Mouse (Mus musculus) heart, adult 8-10 months (tissue): ENCODE data around the gene Srp72. TPM values are rescaled to one million over a fixed set of nuclear protein-coding genes. Genes with fewer than 3 reads are reported as not detected.
A peak's percentile ranks its signal among the peaks of the same experiment; 100 is the strongest.
"Not testable (repeated sequence)": the region's sequence is repeated elsewhere in the genome, so short reads cannot be mapped to it uniquely, and the experiment has no call there.

Experiments
- DNase-seq: peaks from one replicate; pipeline ENCODE4 v3.0.0; 2022; ENCODE audit warnings: low spot score
- total RNA-seq, 4 experiments: library from RNA; stranded (reverse); gene quantifications; 2 replicates each; pipeline ENCODE4 v1.2.4; 2022

Srp72 gene
- total RNA-seq, 4 experiments from 2014 or later: 45.0 to 54.1 (median 49.1) TPM

DNA sequence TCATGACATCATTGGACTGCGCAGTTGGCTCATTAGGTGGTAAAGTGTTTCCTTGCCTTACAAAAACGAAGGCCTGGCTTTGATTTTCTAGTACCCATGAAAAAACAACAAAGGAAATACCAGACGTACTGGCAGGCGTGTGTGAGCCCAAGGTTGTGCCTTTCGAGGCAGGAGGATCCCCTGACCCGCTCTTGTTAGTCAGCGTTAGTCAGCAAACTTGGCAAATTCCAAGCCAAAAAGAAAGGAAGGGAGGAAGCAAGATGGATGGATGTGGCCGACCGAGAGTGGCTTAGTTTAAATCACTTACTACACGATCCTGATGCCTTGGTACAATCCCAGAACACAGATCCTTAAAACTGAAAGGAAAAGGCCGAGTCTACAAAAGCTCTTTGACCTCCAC lies 11.9 kb upstream of the Srp72 start:
- no peak for DNase-seq

DNA sequence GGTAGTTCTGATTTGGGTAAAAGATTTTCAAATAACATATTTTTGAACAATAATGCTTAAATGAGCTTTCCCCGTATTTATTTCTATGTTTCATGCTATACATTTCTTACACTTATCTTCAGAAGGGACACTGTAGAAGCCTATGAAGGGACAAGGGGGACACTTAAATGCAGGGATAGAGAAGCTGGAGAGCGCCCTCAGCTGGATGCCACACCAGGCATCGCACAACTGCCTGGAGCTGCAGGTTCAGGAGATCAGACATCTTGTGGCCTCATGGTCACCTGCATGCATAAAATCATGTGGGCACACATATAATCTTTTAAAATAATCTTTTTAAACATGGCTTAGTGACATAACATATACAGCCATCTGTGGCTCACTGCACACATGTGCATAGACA lies 9.8 kb upstream of the Srp72 start:
- DNase-seq: no peak

DNA sequence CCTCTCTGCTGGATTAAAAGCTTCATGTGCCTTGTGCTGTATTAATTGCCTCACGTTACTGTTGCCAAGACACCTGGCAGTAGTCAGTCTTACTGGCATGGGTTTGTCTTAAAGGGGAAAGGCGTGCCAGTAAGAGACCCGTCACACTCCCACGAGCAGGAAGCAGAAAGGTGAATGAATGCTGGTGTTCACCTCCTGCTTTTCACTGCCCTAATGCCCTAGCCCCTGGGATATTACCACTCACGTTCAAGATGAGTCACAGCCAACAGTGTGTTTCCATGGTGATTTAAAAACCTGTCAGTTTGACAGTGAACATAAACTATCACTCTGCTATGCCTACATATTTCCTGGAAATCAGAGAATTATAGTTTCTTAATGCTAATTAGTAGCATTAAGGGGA lies 5.2 kb upstream of the Srp72 start:
- no peak for DNase-seq

DNA sequence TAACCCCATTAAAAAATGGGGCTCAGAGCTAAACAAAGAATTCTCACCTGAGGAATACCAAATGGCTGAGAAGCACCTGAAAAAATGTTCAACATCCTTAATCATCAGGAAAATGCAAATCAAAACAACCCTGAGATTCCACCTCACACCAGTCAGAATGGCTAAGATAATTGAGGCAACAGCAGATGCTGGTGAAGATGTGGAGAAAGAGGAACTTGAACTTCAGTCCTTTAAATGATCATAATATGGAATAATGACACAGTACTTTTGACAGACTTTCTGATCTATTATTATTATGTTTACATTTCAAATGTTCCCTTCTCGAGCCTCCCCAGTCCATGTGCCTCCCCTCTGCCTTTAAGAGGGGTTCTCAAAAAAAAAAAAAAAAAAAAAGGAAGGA lies 3.4 kb upstream of the Srp72 start:
- not testable (repeated sequence) for DNase-seq

DNA sequence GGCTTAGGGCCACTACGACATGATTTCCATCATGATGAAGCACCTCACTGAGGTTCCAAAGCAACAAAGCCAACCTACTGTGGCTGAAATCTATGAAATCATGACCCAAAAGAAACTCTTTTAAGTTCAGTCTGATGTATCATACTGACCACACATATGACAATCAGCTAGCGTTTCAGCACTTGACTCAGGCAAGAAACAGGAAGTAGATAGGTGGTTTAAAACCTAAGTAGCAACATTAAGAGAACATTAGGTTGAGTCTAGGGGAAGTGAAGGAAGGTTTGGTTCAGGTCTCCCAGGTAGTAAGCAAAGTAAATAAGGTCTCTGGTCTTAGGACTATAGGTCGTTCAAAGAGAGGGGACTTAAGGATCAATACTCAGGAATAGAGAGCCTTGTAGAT lies 995 bp upstream of the Srp72 start:
- no peak for DNase-seq

DNA sequence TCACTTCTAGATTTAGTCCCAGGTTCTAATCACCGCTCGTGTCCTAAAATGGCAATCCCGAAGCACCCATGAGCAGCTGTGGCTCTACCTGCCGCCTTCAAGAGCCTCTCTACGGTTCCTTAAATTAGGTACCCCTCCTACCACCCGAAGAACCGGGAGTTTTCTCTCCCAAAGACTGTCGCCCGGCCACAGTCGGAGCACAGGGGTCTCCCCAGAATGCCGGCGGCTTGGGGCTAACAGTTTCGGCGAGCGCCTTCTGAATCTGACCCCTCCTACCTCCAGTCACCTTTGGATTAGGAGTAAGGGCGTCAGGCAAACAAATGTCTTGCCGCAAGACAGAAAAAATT lies 303 bp upstream of the Srp72 start:
- DNase-seq: no peak

DNA sequence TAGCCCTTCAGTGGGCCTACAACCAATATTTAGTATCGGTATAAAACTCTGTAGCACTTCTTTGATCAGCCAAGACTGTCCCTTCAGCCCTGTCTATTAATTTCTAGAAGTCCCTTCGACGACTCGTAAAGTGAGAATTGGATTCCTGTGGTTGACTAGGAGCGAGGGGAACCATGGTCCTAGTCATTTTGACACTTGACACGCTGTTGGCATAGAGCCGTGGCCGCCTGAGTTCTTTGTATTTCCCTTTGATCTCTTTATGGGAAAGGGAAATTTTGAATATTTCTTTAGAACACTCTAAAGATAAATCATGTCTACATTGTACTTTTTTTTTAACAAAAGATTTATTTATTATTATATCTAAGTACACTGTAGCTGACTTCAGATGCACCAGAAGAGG lies 1.3 kb downstream of the Srp72 start:
- no peak for DNase-seq

DNA sequence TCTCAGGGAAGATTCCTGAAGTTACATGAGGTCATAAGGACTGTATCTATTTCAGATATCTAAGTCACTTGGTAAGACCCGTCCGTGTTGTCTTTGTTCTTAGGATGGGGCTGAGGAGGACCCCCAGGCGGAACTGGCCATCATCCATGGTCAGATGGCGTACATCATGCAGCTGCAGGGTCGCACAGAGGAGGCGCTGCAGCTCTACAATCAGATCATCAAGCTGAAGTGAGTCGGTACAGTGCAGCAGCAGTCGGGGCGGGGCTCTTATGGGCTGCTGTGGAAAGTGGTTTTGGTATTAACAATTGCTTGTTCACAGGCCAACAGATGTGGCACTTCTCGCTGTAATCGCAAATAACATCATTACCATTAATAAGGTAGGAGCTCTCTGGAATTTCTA lies 9.5 kb downstream of the Srp72 start:
- no peak for DNase-seq

DNA sequence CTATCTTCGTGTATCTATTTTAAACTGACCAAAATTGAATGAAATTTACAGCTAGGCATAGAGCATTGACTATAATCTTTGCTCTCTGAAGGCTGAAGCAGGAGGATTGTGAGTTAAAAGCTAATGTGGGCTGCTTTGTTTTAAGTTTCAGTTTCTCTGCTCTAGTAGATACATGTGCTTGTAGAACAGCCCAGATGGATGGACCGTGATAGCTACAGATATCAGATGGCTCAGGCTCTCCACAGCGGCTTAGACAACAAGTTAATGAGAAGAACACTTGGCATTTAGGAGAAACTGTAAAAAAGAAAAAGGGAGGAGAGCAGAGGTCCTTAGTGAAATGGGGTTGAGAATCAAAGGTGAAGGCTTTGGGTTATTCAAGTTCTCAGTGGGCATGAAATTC lies 16.3 kb downstream of the Srp72 start:
- no peak for DNase-seq

DNA sequence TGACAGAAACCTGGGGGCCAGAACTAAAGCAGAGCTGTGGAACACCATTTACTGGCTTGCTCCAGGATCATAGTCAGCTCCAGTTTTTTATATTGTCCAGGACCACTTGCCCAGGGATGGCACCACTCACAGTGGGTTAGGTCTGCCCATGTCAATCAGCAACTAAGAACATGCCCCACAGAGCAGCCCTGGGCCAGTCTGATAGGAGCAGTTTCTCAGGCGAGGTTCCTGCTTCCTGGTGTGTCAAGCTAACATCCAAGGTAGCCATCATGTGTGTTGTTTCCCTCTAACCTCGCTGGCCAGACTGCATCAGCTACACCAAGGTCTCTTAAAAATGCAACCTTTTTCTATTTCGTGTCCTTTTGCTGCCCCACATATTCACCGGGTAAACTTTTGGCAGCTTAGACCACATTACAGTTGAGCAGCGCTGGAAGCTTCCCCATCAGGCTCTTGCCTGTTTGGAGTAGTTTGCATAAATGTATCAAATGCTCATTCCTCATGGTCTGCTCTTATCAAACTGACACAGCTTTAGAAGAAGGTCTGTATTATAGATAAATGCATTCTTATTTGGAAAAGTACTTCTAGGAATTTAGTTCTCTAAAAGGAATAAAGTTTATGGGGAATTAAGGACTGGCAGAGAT lies 18.8 kb downstream of the Srp72 start:
- DNase-seq: no peak

DNA sequence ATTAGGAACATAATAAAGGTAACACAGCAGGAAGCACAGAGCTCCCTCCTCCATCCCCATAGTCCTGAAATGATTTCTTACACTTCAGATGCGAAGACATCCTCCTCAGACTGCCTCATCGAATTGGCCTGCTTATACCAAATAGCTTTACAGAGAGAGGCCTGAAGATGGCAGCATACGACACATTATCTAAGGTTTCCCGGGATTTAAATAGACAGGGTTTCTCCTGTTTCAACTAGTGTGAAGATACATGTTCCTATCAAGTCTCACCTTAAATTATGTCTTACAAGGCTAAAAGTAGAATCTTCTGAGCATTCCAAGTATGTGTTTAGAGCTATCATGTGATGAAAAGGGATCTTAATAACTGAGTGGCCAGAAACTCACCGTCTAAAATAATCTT lies 23.9 kb downstream of the Srp72 start:
- DNase-seq: no peak

DNA sequence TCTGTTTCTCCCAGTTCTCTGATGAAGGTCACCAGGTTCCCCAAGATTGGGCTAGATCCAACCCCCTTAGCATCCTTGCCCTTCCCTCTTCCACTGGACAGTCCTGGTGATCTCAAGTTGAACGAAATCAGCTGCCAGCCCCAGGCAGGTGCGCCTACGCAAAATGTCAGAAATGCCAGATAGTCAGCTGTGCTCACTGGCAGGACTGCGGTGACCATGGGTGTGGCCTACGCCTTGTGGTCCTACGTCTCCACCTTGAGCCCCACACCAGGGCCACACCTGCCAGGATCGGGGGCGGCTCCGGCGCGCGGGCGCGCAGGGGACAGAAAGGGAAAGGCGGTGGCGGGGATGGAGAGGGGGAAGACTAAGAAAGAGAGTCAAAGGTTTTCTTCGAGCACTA lies 26.7 kb downstream of the Srp72 start:
- DNase-seq: no peak

DNA sequence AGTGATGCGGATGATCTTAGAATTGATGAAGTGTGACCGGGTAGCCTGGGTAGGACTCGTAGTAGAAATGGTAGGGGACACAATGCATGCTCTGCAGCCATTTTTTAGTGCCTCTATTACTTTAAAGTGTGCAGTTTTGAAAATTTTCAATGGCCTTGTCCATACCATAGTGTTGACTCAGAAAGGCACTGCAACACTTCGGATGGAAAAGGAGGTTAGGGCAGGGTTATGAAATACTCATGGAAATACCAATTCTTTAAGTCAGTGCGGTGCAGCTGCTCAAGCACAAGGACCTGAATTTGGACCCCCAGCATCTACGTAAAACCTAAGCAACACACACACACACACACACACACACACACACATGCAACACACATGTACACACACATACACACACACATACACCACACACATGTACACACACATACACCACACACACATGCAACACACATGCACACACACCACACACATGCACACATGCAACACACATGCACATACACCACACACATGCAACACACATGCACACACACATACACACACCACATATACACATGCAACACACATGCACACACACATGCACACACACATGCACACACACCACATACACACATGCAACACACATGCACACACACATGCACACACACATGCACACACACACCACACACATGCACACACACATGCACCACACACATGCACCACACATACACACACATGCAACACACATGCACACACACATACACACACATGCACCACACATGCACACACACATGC lies 29.8 kb downstream of the Srp72 start, which contains the start of gene Arl9:
Gene Arl9, plus strand, starts transcription at position 5 of the 771 bp plus-strand sequence.
- DNase-seq: no peak

DNA sequence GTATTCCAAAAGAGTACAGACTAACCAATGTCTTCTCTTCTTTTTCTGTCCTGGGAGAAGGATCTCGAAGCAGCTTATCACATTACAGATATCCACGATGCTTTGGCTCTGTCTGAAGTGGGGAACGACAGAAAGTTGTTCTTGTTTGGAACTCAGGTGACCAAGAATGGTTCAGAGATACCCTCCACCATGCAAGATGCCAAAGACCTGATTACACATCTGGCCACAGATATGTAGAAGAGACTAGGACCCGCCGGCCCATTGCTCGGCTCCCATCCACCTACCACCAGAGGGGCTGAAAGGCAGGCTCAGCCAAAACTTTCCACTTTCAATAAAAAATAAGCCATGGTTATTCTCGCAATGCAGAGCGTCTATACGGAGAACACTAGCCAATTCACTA lies 35.9 kb downstream of the Srp72 start:
- DNase-seq: no peak

DNA sequence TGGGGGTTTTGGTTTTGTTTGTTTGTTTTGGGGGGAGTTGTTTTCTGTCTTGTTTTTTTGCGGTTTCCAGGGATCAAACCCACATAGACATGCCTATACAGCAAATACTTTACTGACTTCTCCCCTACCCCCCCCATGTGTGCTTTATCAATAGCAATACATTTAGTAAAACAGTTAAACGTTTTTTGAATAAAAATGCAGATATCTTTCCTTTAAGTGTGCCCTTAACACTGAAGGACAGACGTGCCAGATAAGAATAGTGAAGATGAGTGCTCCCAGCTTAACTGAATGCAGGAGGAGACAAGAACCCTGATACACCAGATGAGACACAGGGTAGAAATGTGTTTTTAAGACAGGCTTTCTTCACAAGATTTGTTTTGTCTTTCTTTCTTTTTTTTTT lies 36.6 kb downstream of the Srp72 start:
- no peak for DNase-seq

DNA sequence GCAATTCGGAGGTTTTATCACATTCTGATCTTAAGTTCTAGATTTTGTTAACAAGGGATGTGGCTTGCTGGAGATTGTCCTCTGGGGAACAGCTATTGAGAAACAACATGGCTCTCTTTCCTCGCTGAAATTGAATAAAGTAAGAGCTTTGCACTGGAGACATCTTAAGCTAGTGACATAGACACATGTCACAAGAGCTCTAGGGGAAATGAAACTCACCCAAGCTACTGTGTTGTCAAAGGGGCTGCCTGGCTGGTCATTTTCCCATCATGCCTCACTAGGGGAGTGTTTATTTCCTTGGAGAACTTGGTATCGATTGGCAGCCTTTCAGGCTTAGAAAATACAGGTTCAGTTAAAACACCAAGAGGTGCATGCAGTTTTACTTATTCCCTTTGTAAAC lies 38.7 kb downstream of the Srp72 start:
- no peak for DNase-seq

DNA sequence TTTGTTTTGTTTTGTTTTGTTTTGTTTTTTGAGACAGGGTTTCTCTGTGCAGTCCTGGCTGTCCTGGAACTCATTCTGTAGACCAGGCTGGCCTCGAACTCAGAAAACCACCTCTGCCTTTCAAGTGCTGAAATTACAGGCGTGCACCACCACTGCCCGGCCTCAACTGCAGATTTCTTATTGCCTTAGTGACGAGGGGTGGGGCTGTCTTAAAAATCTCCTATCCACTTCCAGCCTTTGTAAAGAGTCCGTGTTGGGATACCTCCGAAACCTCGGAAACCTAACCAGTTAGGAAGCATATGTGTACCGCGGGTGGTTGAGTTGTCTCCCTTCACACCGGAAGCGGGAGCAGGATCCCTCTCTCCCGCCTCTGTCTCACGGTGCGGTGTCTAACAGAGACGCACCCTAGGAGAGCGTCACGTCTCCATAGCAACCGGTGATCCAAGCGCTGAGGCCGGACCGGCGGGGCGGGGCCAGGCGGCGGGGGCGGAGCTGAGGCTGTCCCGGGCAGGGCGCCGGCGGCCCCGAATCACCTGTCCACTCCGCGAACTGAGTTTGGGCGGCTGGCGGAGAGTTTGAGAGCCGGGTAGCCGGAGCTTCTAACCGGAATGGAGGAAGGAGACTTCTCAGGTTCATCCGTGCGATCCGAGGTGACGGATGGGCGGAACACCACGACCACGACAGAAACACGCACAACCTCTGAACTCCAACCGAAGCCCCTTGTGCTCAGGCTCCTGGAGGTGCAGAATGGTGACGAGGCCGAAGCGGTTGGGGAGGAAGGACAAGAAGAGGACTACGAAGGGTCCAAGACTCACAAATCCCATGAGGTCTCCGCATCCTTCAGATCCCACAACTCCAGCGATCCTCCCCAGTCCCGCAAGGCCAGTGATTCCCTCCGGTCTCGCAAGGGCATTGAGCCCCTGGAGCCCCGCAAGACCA lies 41.3 kb downstream of the Srp72 start, which contains the start of gene Thegl:
Gene Thegl, plus strand, starts transcription at position 480 of the 939 bp plus-strand sequence.
- DNase-seq: peak; percentile 59

DNA sequence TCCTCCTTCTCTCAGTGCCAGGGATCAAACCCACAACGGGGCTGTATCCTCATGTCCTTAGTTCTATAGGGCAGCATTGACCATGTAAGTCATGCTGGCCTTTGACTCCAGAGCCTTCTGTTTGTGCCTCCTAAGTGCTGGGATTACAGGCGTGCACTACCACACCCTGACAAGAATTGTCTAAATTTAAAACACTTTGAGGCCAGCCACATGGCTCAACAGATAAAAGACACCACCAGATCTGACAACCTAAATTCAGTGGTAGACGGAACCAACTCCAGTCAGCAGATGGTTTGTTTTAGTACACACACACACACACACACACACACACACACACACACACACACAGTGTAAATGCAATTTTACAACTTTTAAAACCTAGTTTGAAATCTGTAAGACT lies 53.6 kb downstream of the Srp72 start:
- no peak for DNase-seq

DNA sequence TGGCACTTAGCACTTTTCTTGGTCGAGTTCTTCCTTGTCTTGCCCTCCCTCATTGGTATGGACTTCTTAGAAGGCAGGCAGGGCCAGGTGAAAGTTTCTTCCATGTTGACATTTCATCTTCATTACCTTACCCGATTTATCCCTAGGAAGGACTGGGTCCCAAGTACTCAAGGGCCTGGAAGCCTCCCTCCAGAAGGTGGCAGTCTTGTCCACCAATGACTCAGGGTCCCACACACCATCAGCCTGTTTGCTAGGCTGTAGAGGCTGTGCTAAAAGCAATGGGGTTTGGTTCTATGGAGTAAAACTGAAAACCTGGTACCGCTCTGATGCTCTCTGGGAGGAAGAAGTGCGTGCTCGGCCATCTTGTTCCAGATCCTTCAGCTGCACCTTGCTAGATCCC lies 55.3 kb downstream of the Srp72 start:
- peak; percentile 24 for DNase-seq

DNA sequence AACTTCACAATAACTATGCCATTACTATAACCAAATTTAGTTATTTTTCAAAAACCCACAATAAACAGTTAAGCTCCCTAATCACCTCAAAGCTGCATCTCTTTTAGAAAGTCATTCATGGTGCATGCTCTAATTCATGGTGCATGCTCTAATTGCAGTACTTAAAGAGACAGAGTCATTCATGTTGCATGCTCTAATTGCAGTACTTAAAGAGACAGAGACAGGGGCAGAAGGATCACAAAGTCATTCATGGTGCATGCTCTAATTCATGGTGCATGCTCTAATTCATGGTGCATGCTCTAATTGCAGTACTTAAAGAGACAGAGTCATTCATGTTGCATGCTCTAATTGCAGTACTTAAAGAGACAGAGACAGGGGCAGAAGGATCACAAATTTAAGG lies 60.6 kb downstream of the Srp72 start:
- DNase-seq: not testable (repeated sequence)

DNA sequence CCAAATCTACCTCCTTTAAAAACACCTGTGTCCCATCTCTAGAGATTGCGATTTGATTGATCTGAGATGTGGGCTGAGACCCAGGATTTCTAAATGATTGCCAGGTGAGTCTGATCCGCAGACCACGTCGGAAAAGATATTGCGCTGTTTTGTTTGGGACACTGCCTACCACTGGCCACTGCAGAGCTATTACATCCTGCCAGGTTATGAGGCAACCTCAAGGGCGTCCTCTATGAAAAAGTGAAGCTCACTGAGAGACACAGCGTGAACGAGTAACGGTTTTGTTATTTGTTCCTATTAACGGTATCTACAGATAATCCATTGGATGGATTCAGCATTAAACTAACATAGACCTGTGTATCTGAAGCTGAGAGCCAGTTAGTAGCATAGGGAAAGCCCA lies 64.0 kb downstream of the Srp72 start:
- no peak for DNase-seq

DNA sequence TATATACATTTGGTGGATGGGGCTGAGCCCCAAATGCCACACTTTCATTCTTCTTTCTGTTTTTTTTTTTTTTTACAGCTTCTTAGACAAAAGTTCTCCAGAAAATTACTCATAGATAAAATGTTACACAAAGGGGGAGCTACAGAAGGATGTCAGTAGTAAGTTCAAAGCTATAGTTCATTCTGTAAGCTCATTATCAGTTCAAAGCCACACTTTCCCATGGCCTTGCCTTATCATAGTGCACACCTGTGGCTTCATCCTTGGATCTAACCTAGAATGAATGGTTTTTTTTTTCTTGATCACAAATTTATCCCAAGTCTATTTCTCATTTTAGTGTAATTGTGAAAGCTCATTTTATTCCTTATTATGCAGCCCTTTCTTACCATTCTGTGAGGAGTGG lies 64.9 kb downstream of the Srp72 start:
- no peak for DNase-seq
